Mouse (Mus musculus): ENCODE results near the gene Stk32c. TPM values are rescaled to one million over a fixed set of nuclear protein-coding genes. Genes with fewer than 3 reads are reported as not detected.

Gene Stk32c
- polyA plus RNA-seq, 1 experiment from 2014 or later: not detected

- Histone ChIP-seq H3K27ac (ENCODE audit: low read length) (no peak overlapping the region), H3K27me3 (ENCODE audit: control insufficient read depth, insufficient read depth, low read depth, low read length) (no peaks in the 10 kb centered on the region), H3K4me2 (ENCODE audit: low read depth, low read length) (no peak overlapping the region), H3K4me3 (ENCODE audit: low read depth, low read length) (no peak overlapping the region), H3K9me3 (replicated peaks; ENCODE audit: control insufficient read depth, low read length) (no peaks in the 10 kb centered on the region), H3K9ac (ENCODE audit: low read depth, low read length) (no peak overlapping the region), H3K4me1 (ENCODE audit: control insufficient read depth, low read depth, low read length) (no peaks in the 10 kb centered on the region), H3K36me3 (ENCODE audit: control insufficient read depth, insufficient read depth) (no peaks in the 10 kb centered on the region)
- ATAC-seq (ENCODE audit: low read depth): no peak
- 30% methylated on average over 6 of the region's 6 CpGs for WGBS (ENCODE audit: insufficient replicate concordance)
Measured at GRCm38 (mm10) chr7:139130361-139130760, 82.7 kb downstream of the Stk32c start.

GRCm38 (mm10) chr7:139128994-139129393 is 84.1 kb downstream of the Stk32c start:
- ATAC-seq (ENCODE audit: low read depth): no peak

GRCm38 (mm10) chr7:139126549-139126948 is 86.6 kb downstream of the Stk32c start:
- no peaks in the 10 kb centered on the region for H3K9me3 ChIP-seq (replicated peaks; ENCODE audit: control insufficient read depth, low read length)
- 61% methylated on average over 7 of the region's 7 CpGs for WGBS (ENCODE audit: insufficient replicate concordance)
- H3K27me3 ChIP-seq (ENCODE audit: control insufficient read depth, insufficient read depth, low read depth, low read length): no peaks in the 10 kb centered on the region
- no peaks in the 10 kb centered on the region for H3K36me3 ChIP-seq (ENCODE audit: control insufficient read depth, insufficient read depth)
- H3K4me3 ChIP-seq (ENCODE audit: low read depth, low read length): no peak overlapping the region
- H3K4me1 ChIP-seq (ENCODE audit: control insufficient read depth, low read depth, low read length): no peaks in the 10 kb centered on the region
- H3K27ac ChIP-seq (ENCODE audit: low read length): no peak overlapping the region
- no peak overlapping the region for H3K4me2 ChIP-seq (ENCODE audit: low read depth, low read length)
- no peak overlapping the region for H3K9ac ChIP-seq (ENCODE audit: low read depth, low read length)
- ATAC-seq (ENCODE audit: low read depth): no peak

More at GRCm38 (mm10) chr7:139128994-139129393, 84.1 kb downstream of the Stk32c start:
- Histone ChIP-seq H3K27me3 (ENCODE audit: control insufficient read depth, insufficient read depth, low read depth, low read length) (no peaks in the 10 kb centered on the region), H3K9me3 (replicated peaks; ENCODE audit: control insufficient read depth, low read length) (no peaks in the 10 kb centered on the region), H3K36me3 (ENCODE audit: control insufficient read depth, insufficient read depth) (no peaks in the 10 kb centered on the region), H3K9ac (ENCODE audit: low read depth, low read length) (no peak overlapping the region), H3K4me1 (ENCODE audit: control insufficient read depth, low read depth, low read length) (no peaks in the 10 kb centered on the region), H3K27ac (ENCODE audit: low read length) (no peak overlapping the region), H3K4me2 (ENCODE audit: low read depth, low read length) (no peak overlapping the region), H3K4me3 (ENCODE audit: low read depth, low read length) (no peak overlapping the region)
- WGBS (ENCODE audit: insufficient replicate concordance): 36% methylated on average over 4 of the region's 4 CpGs

- Histone ChIP-seq H3K27me3 (ENCODE audit: control insufficient read depth, insufficient read depth, low read depth, low read length) (no peaks in the 10 kb centered on the region), H3K4me1 (ENCODE audit: control insufficient read depth, low read depth, low read length) (no peaks in the 10 kb centered on the region), H3K9ac (ENCODE audit: low read depth, low read length) (no peak overlapping the region), H3K27ac (ENCODE audit: low read length) (no peak overlapping the region), H3K4me2 (ENCODE audit: low read depth, low read length) (no peak overlapping the region), H3K36me3 (ENCODE audit: control insufficient read depth, insufficient read depth) (no peaks in the 10 kb centered on the region), H3K9me3 (replicated peaks; ENCODE audit: control insufficient read depth, low read length) (no peaks in the 10 kb centered on the region), H3K4me3 (ENCODE audit: low read depth, low read length) (no peak overlapping the region)
- no peak for ATAC-seq (ENCODE audit: low read depth)
- 63% methylated on average over 4 of the region's 4 CpGs for whole genome bisulfite sequencing (ENCODE audit: insufficient replicate concordance)
Measured at GRCm38 (mm10) chr7:139125881-139126280, 87.2 kb downstream of the Stk32c start.

- Histone ChIP-seq H3K4me1 (ENCODE audit: control insufficient read depth, low read depth, low read length) (no peaks in the 10 kb centered on the region), H3K36me3 (ENCODE audit: control insufficient read depth, insufficient read depth) (no peaks in the 10 kb centered on the region), H3K9ac (ENCODE audit: low read depth, low read length) (no peak overlapping the region), H3K4me3 (ENCODE audit: low read depth, low read length) (no peak overlapping the region), H3K27me3 (ENCODE audit: control insufficient read depth, insufficient read depth, low read depth, low read length) (no peaks in the 10 kb centered on the region), H3K4me2 (ENCODE audit: low read depth, low read length) (no peak overlapping the region), H3K9me3 (replicated peaks; ENCODE audit: control insufficient read depth, low read length) (no peaks in the 10 kb centered on the region), H3K27ac (ENCODE audit: low read length) (no peak overlapping the region)
- no peak for ATAC-seq (ENCODE audit: low read depth)
- 23% methylated on average over 2 of the region's 2 CpGs for WGBS (ENCODE audit: insufficient replicate concordance)
Measured at GRCm38 (mm10) chr7:139119775-139120153, 93.3 kb downstream of the Stk32c start.

- Histone ChIP-seq H3K4me1 (ENCODE audit: control insufficient read depth, low read depth, low read length) (no peaks in the 10 kb centered on the region), H3K9me3 (replicated peaks; ENCODE audit: control insufficient read depth, low read length) (no peaks in the 10 kb centered on the region), H3K4me3 (ENCODE audit: low read depth, low read length) (no peak overlapping the region), H3K36me3 (ENCODE audit: control insufficient read depth, insufficient read depth) (no peaks in the 10 kb centered on the region), H3K9ac (ENCODE audit: low read depth, low read length) (no peak overlapping the region), H3K27ac (ENCODE audit: low read length) (no peak overlapping the region), H3K4me2 (ENCODE audit: low read depth, low read length) (no peak overlapping the region), H3K27me3 (ENCODE audit: control insufficient read depth, insufficient read depth, low read depth, low read length) (no peaks in the 10 kb centered on the region)
- ATAC-seq (ENCODE audit: low read depth): no peak
- 35% methylated on average over 13 of the region's 13 CpGs for WGBS (ENCODE audit: insufficient replicate concordance)
Measured at GRCm38 (mm10) chr7:139119152-139119774, 93.8 kb downstream of the Stk32c start.

- no peaks in the 10 kb centered on the region for H3K4me1 ChIP-seq (ENCODE audit: control insufficient read depth, low read depth, low read length)
- no peaks in the 10 kb centered on the region for H3K9me3 ChIP-seq (replicated peaks; ENCODE audit: control insufficient read depth, low read length)
- H3K9ac ChIP-seq (ENCODE audit: low read depth, low read length): no peak overlapping the region
- ATAC-seq (ENCODE audit: low read depth): no peak
- no peaks in the 10 kb centered on the region for H3K27me3 ChIP-seq (ENCODE audit: control insufficient read depth, insufficient read depth, low read depth, low read length)
- no peak overlapping the region for H3K4me2 ChIP-seq (ENCODE audit: low read depth, low read length)
- 62% methylated on average over 9 of the region's 9 CpGs for WGBS (ENCODE audit: insufficient replicate concordance)
- no peak overlapping the region for H3K4me3 ChIP-seq (ENCODE audit: low read depth, low read length)
- H3K27ac ChIP-seq (ENCODE audit: low read length): no peak overlapping the region
- H3K36me3 ChIP-seq (ENCODE audit: control insufficient read depth, insufficient read depth): no peaks in the 10 kb centered on the region
Measured at GRCm38 (mm10) chr7:139107908-139108650, 105.0 kb downstream of the Stk32c start.

- Histone ChIP-seq H3K9ac (ENCODE audit: low read depth, low read length) (no peak overlapping the region), H3K4me1 (ENCODE audit: control insufficient read depth, low read depth, low read length) (no peaks in the 10 kb centered on the region), H3K4me2 (ENCODE audit: low read depth, low read length) (no peak overlapping the region), H3K27me3 (ENCODE audit: control insufficient read depth, insufficient read depth, low read depth, low read length) (no peaks in the 10 kb centered on the region), H3K9me3 (replicated peaks; ENCODE audit: control insufficient read depth, low read length) (no peaks in the 10 kb centered on the region), H3K36me3 (ENCODE audit: control insufficient read depth, insufficient read depth) (no peaks in the 10 kb centered on the region), H3K27ac (ENCODE audit: low read length) (no peak overlapping the region), H3K4me3 (ENCODE audit: low read depth, low read length) (no peak overlapping the region)
- no peak for ATAC-seq (ENCODE audit: low read depth)
- 57% methylated on average over 7 of the region's 7 CpGs for WGBS (ENCODE audit: insufficient replicate concordance)
Measured at GRCm38 (mm10) chr7:139105705-139106104, 107.4 kb downstream of the Stk32c start.

- 58% methylated on average over 5 of the region's 5 CpGs for WGBS (ENCODE audit: insufficient replicate concordance)
- no peak for ATAC-seq (ENCODE audit: low read depth)
Measured at GRCm38 (mm10) chr7:139105076-139105475, 108.0 kb downstream of the Stk32c start.

More at GRCm38 (mm10) chr7:139105076-139105475, 108.0 kb downstream of the Stk32c start:
- no peak overlapping the region for H3K9ac ChIP-seq (ENCODE audit: low read depth, low read length)
- no peaks in the 10 kb centered on the region for H3K36me3 ChIP-seq (ENCODE audit: control insufficient read depth, insufficient read depth)
- H3K27me3 ChIP-seq (ENCODE audit: control insufficient read depth, insufficient read depth, low read depth, low read length): no peaks in the 10 kb centered on the region
- no peak overlapping the region for H3K4me2 ChIP-seq (ENCODE audit: low read depth, low read length)
- no peaks in the 10 kb centered on the region for H3K9me3 ChIP-seq (replicated peaks; ENCODE audit: control insufficient read depth, low read length)
- H3K4me3 ChIP-seq (ENCODE audit: low read depth, low read length): no peak overlapping the region
- H3K27ac ChIP-seq (ENCODE audit: low read length): no peak overlapping the region
- H3K4me1 ChIP-seq (ENCODE audit: control insufficient read depth, low read depth, low read length): no peaks in the 10 kb centered on the region
